ENCODE assay signal across 8 mouse cellular contexts in the genomic region with DNA sequence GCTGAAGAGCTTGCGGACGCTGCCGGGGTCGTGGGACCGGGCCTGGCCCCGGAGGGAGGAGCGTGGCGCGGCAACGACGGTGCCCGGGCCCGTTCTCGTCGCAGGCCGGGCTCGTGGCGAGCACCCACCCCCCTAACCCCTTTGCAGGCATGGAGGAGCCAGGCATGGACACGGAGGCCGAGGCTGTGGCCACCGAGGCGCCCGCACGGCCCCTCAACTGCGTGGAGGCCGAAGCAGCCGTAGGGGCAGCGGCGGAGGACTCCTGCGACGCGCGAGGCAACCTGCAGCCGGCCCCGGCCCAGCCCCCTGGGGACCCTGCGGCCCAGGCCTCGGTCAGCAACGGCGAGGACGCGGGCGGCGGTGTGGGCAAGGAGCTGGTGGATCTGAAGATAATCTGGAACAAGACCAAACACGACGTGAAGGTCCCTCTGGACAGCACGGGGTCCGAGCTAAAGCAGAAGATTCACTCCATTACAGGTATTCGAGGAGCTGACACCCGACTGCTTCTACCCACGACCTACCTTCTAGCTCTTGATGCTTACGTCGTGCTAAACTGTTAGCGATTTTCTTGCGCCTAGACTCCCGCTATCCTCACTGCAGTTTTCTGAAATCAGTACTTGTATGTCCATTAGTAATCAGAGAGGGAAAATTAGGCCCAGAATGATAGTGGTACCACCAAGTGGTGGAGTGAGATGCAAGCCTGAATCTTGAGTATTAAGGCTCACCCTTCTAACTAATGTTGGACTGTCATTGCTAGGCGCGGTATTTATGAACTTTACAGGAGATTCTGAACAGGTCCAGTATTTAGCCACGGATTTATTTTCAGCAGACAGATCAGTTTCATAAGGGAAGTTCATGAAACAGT. TPM values are rescaled to one million over a fixed set of nuclear protein-coding genes. Genes with fewer than 3 reads are reported as not detected.
DNase-seq lines count a peak whose midpoint lies in the region; ATAC-seq and TF ChIP-seq lines count a peak whose summit lies in the region.

No protein-coding gene starts in this region.

- H3K9me3 ChIP-seq in lung, embryonic 16.5 days (ENCODE audit: control insufficient read depth, low read length), result no peaks in the 10 kb centered on the region
- no peaks in the 10 kb centered on the region for H3K9me3 ChIP-seq in embryonic facial prominence, embryonic 11.5 days (replicated peaks; ENCODE audit: control insufficient read depth, low read length)
- H3K9me3 ChIP-seq in hindbrain, postnatal 0 days (ENCODE audit: low read length), result no peaks in the 10 kb centered on the region

- peak overlapping the region; percentile 66 for H3K4me2 ChIP-seq in lung, embryonic 16.5 days (ENCODE audit: low read depth, low read length)
- peak overlapping the region; percentile 49 for H3K4me2 ChIP-seq in embryonic facial prominence, embryonic 11.5 days (ENCODE audit: low read depth, low read length)
- H3K4me2 ChIP-seq in hindbrain, postnatal 0 days (ENCODE audit: low read depth, low read length), result peak overlapping the region; percentile 82

- H3K36me3 ChIP-seq in lung, embryonic 16.5 days (ENCODE audit: control insufficient read depth, insufficient read depth, low read length), result peaks cover 12% of the 10 kb centered on the region
- H3K36me3 ChIP-seq in embryonic facial prominence, embryonic 11.5 days (replicated peaks; ENCODE audit: control insufficient read depth, insufficient read depth, low read depth, low read length), result no peaks in the 10 kb centered on the region; the same call in none of the 2 replicates
- H3K36me3 ChIP-seq in hindbrain, postnatal 0 days (ENCODE audit: insufficient read depth, low read length), result peaks cover 17% of the 10 kb centered on the region

- H3K9ac ChIP-seq in lung, embryonic 16.5 days (ENCODE audit: low read length), result peak overlapping the region; percentile 98
- H3K9ac ChIP-seq in embryonic facial prominence, embryonic 11.5 days (replicated peaks; ENCODE audit: low read length), result peak overlapping the region; percentile 97
- H3K9ac ChIP-seq in hindbrain, postnatal 0 days (replicated peaks; ENCODE audit: low read length), result peak overlapping the region; percentile 96

- H3K27me3 ChIP-seq in lung, embryonic 16.5 days (ENCODE audit: control insufficient read depth, insufficient read depth, low read depth, low read length), result no peaks in the 10 kb centered on the region
- no peaks in the 10 kb centered on the region for H3K27me3 ChIP-seq in embryonic facial prominence, embryonic 11.5 days (ENCODE audit: control insufficient read depth, insufficient read depth, low read length)
- no peaks in the 10 kb centered on the region for H3K27me3 ChIP-seq in hindbrain, postnatal 0 days (ENCODE audit: insufficient read depth, low read length)

- peak; percentile 46 for TF ChIP-seq CTCF in hindbrain, postnatal 0 days (IDR thresholded peaks at IDR 0.05; ENCODE audit: low read depth)

- no peak; the same call in 1 of the 2 replicates for ATAC-seq in lung, embryonic 16.5 days (ENCODE audit: low read depth)
- ATAC-seq in embryonic facial prominence, embryonic 11.5 days (replicated peaks; ENCODE audit: insufficient number of reproducible peaks, low FRiP score, low TSS enrichment, low read depth), result peak; percentile 46
- ATAC-seq in hindbrain, postnatal 0 days, result peak; percentile 31; the same call in 1 of the 2 replicates

- H3K27ac ChIP-seq in lung, embryonic 16.5 days (ENCODE audit: low read length), result peak overlapping the region; percentile 93
- peak overlapping the region; percentile 87 for H3K27ac ChIP-seq in embryonic facial prominence, embryonic 11.5 days (replicated peaks; ENCODE audit: low read depth, low read length)
- H3K27ac ChIP-seq in hindbrain, postnatal 0 days, result peak overlapping the region; percentile 93

- under 1% methylated on average over 58 of the region's 58 CpGs for WGBS in lung, embryonic 16.5 days
- 1% methylated on average over 58 of the region's 58 CpGs for WGBS in embryonic facial prominence, embryonic 11.5 days
- 1% methylated on average over 58 of the region's 58 CpGs for WGBS in hindbrain, postnatal 0 days

- H3K4me1 ChIP-seq in lung, embryonic 16.5 days (replicated peaks; ENCODE audit: control insufficient read depth, insufficient read depth, low read length), result peaks cover 16% of the 10 kb centered on the region
- H3K4me1 ChIP-seq in embryonic facial prominence, embryonic 11.5 days (ENCODE audit: control insufficient read depth, insufficient read depth, low read length), result no peaks in the 10 kb centered on the region
- H3K4me1 ChIP-seq in hindbrain, postnatal 0 days (ENCODE audit: insufficient read depth, low read length), result peaks cover 11% of the 10 kb centered on the region

- peak; percentile 25 for DNase-seq in adrenal gland, adult 8-10 months
- no peak for DNase-seq in adrenal gland, adult 2 months
- no peak for DNase-seq in lung, postnatal 4 days
- no peak for DNase-seq in embryonic facial prominence, embryonic 11.5 days (ENCODE audit: low spot score)
- DNase-seq in hindbrain, postnatal 0 days (ENCODE audit: low spot score), result peak; percentile 30
- peak; percentile 25 for DNase-seq in lung, postnatal 10 days
- peak; percentile 17 to 26 for DNase-seq in urinary bladder, postnatal 36 days (ENCODE audit: low spot score in 2 of 2)

- peak overlapping the region; percentile 100 for H3K4me3 ChIP-seq in lung, embryonic 16.5 days (ENCODE audit: low read length)
- peak overlapping the region; percentile 99 for H3K4me3 ChIP-seq in embryonic facial prominence, embryonic 11.5 days (ENCODE audit: low read depth, low read length)
- H3K4me3 ChIP-seq in hindbrain, postnatal 0 days (ENCODE audit: low read length), result peak overlapping the region; percentile 100

RNA-seq across cellular contexts. Expression of a gene that starts 0.7 kb away (rescaled TPM):
- 10 to 100 TPM; 17.8 to 23.3 (median 20.0) TPM for total RNA-seq in adrenal gland, adult 8-10 months (2022)
- total RNA-seq in adrenal gland, adult 2 months (2021), result 10 to 100 TPM; 16.6 to 18.2 TPM
- 18.2 and 23.8 TPM in 2 replicates for polyA plus RNA-seq in adrenal gland, adult 2 months (2012; rRNA removed)
- 12.2 and 12.8 TPM in 2 replicates for polyA plus RNA-seq in lung, embryonic 16.5 days (2015; fragmentation: Nextera tagmentation; extraction: Ambion mirVana)
- polyA plus RNA-seq in embryonic facial prominence, embryonic 11.5 days (2014; fragmentation: Nextera tagmentation; extraction: Ambion mirVana), result 15.0 TPM in 2 replicates
- total RNA-seq in hindbrain, postnatal 0 days (2014; rRNA removed), result 14.5 and 22.0 TPM in 2 replicates
- 7.9 and 8.4 TPM in 2 replicates for polyA plus RNA-seq in hindbrain, postnatal 0 days (2015; fragmentation: Nextera tagmentation; extraction: Ambion mirVana)

RNA-seq across cellular contexts. Expression of a gene that starts 0.8 kb away (rescaled TPM):
- 10 to 100 TPM; 46.0 to 56.0 (median 50.4) TPM for total RNA-seq in adrenal gland, adult 8-10 months (2022)
- 10 to 100 TPM; 48.3 to 56.8 TPM for total RNA-seq in adrenal gland, adult 2 months (2021)
- 22.1 and 24.5 TPM in 2 replicates for polyA plus RNA-seq in adrenal gland, adult 2 months (2012; rRNA removed)
- 43.5 and 44.4 TPM in 2 replicates for polyA plus RNA-seq in lung, embryonic 16.5 days (2015; fragmentation: Nextera tagmentation; extraction: Ambion mirVana)
- polyA plus RNA-seq in embryonic facial prominence, embryonic 11.5 days (2014; fragmentation: Nextera tagmentation; extraction: Ambion mirVana), result 110 and 113 TPM in 2 replicates
- total RNA-seq in hindbrain, postnatal 0 days (2014; rRNA removed), result 127 and 130 TPM in 2 replicates
- polyA plus RNA-seq in hindbrain, postnatal 0 days (2015; fragmentation: Nextera tagmentation; extraction: Ambion mirVana), result 59.0 and 60.7 TPM in 2 replicates

RNA-seq across cellular contexts. Expression of a gene that starts 33.9 kb away (rescaled TPM):
- 100 to 1,000 TPM; 279 to 424 (median 346) TPM for total RNA-seq in adrenal gland, adult 8-10 months (2022)
- total RNA-seq in adrenal gland, adult 2 months (2021), result 100 to 1,000 TPM; 549 to 580 TPM
- 2,196 and 4,184 TPM in 2 replicates for polyA plus RNA-seq in adrenal gland, adult 2 months (2012; rRNA removed)
- polyA plus RNA-seq in lung, embryonic 16.5 days (2015; fragmentation: Nextera tagmentation; extraction: Ambion mirVana), result 564 and 584 TPM in 2 replicates
- 675 and 730 TPM in 2 replicates for polyA plus RNA-seq in embryonic facial prominence, embryonic 11.5 days (2014; fragmentation: Nextera tagmentation; extraction: Ambion mirVana)
- total RNA-seq in hindbrain, postnatal 0 days (2014; rRNA removed), result 41.4 and 67.2 TPM in 2 replicates
- 815 and 826 TPM in 2 replicates for polyA plus RNA-seq in hindbrain, postnatal 0 days (2015; fragmentation: Nextera tagmentation; extraction: Ambion mirVana)

RNA-seq across cellular contexts. Expression of a gene that starts 46.7 kb away (rescaled TPM):
- 10 to 100 TPM; 18.0 to 29.3 (median 22.4) TPM for total RNA-seq in adrenal gland, adult 8-10 months (2022)
- 10 to 100 TPM; 19.0 to 19.9 TPM for total RNA-seq in adrenal gland, adult 2 months (2021)
- polyA plus RNA-seq in adrenal gland, adult 2 months (2012; rRNA removed), result 20.2 and 22.5 TPM in 2 replicates
- polyA plus RNA-seq in lung, embryonic 16.5 days (2015; fragmentation: Nextera tagmentation; extraction: Ambion mirVana), result 65.7 and 67.3 TPM in 2 replicates
- polyA plus RNA-seq in embryonic facial prominence, embryonic 11.5 days (2014; fragmentation: Nextera tagmentation; extraction: Ambion mirVana), result 80.9 and 82.0 TPM in 2 replicates
- total RNA-seq in hindbrain, postnatal 0 days (2014; rRNA removed), result 24.3 and 37.5 TPM in 2 replicates
- 21.4 and 21.5 TPM in 2 replicates for polyA plus RNA-seq in hindbrain, postnatal 0 days (2015; fragmentation: Nextera tagmentation; extraction: Ambion mirVana)

Comparison
In these comparisons a context has a peak if more than half of its experiments do, and no peak if none do; other contexts are left out.
1. DNase-seq: peak in adrenal gland, adult 8-10 months (single experiment), hindbrain, postnatal 0 days (single experiment), lung, postnatal 10 days (single experiment) and urinary bladder, postnatal 36 days (2 of 2); none in adrenal gland, adult 2 months (single experiment), lung, postnatal 4 days (0 of 2) and embryonic facial prominence, embryonic 11.5 days (single experiment).
2. Peak in every context shown above with its lines, with median percentiles within 50 percentile points of each other: H3K27ac ChIP-seq, H3K4me2 ChIP-seq, H3K4me3 ChIP-seq and H3K9ac ChIP-seq.